Mouse (Mus musculus) forebrain, embryonic 10.5 days (tissue): ENCODE data around the gene Art1. TPM values are rescaled to one million over a fixed set of nuclear protein-coding genes. Genes with fewer than 3 reads are reported as not detected.

Experiments
- DNase-seq: peaks from one replicate; pipeline ENCODE4 v3.0.0-alpha.2; 2017; ENCODE audit warnings: low spot score; ENCODE audit errors: extremely low spot score
- H3K27ac ChIP-seq: fragments of 300-500 bp; sonication (generic); 2 replicates; pipeline ENCODE4 v1.5.1; 2016; ENCODE audit warnings: mild to moderate bottlenecking
- H3K27me3 ChIP-seq: fragments of 300-500 bp; sonication (generic); 2 replicates; pipeline ENCODE4 v1.6.1; 2016; ENCODE audit warnings: mild to moderate bottlenecking; ENCODE audit not compliant: poor library complexity, severe bottlenecking
- H3K36me3 ChIP-seq: fragments of 300-500 bp; sonication (generic); replicated peaks from 2 replicates; pipeline ENCODE4 v1.6.1; 2016; ENCODE audit warnings: mild to moderate bottlenecking, moderate library complexity
- H3K4me1 ChIP-seq: fragments of 300-500 bp; sonication (generic); 2 replicates; pipeline ENCODE4 v1.6.1; 2016
- H3K4me3 ChIP-seq: fragments of 300-500 bp; sonication (generic); 2 replicates; pipeline ENCODE4 v1.5.1; 2016; ENCODE audit warnings: mild to moderate bottlenecking, moderate library complexity
- H3K9me3 ChIP-seq: fragments of 300-500 bp; sonication (generic); 2 replicates; pipeline ENCODE4 v1.6.1; 2016; ENCODE audit warnings: mild to moderate bottlenecking, moderate library complexity
- WGBS: fragments of 180-500 bp; shearing (Covaris S2); methylation state at CpG from one replicate; pipeline ENCODE4 v1.1.7; 2016; 5-methylcytosine and 5-hydroxymethylcytosine counted together
- polyA plus RNA-seq: library from polyadenylated mRNA; unstranded; fragments of >200 nt; fragmentation: Nextera tagmentation; extraction: Ambion mirVana; gene quantifications from 2 replicates; pipeline ENCODE4 v1.2.1, GENCODE M21; 2016

Art1 gene
- polyA plus RNA-seq = 0.57 and 1.3 TPM in 2 replicates

DNA sequence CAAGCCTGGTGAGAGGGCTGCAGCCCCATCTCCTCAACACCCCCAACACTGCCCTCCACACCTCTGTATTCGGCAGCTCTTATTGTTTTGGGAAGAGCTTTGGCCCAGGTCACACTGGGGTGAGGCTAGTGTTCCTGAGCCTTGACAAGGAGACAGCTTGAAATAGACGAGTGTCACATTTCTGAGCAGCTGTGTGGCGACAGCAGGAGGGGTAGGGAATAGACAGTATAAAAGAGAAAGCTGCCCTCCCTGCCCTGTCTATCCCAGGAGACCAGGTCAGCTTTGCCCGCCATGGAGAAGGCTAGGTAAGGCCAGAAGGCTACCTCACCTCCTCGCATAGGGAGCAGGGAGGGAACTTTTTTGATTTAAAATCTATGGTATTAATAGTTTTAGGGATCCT lies at the start of gene Art1:
Gene Art1 (plus strand): TSS at position 257 of the 400 bp plus-strand sequence.
- Histone ChIP-seq H3K9me3 (no peaks in the 10 kb centered on the region), H3K27me3 (peaks cover 26% of the 10 kb centered on the region), H3K27ac (peak within 1 kb of the TSS; percentile 79), H3K36me3 (no peaks in the 10 kb centered on the region; the same call in 1 of the 2 replicates), H3K4me3 (peak within 1 kb of the TSS; percentile 50; the same call in 1 of the 2 replicates), H3K4me1 (peaks cover 47% of the 10 kb centered on the region)
- WGBS = 41% methylated on average over 5 of the region's 5 CpGs
- no peak for DNase-seq

DNA sequence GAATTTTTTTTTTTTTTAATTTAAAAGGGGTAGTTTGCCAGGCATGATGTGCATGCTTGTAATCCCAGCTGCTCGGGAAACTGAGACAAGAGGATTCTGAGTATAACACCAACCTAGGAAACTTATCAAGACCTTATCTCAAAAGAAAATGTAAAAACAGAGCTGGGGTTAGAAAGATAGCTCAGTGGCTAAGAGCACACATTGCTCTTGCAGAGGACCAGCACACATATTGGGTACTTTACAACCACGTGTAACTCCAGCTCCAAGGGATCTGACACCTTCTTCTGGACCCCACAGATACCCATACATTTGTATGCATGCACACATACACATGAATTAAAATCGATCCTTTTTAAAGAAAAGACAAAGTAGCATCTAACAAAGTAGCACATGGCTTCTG lies 40.2 kb upstream of the Art1 start:
- Histone ChIP-seq H3K27me3 (no peaks in the 10 kb centered on the region), H3K27ac (no peak overlapping the region), H3K36me3 (peaks cover 57% of the 10 kb centered on the region), H3K4me3 (no peak overlapping the region), H3K4me1 (peaks cover 20% of the 10 kb centered on the region), H3K9me3 (no peaks in the 10 kb centered on the region)
- WGBS = 89% methylated on average over 3 of the region's 3 CpGs
- no peak for DNase-seq

DNA sequence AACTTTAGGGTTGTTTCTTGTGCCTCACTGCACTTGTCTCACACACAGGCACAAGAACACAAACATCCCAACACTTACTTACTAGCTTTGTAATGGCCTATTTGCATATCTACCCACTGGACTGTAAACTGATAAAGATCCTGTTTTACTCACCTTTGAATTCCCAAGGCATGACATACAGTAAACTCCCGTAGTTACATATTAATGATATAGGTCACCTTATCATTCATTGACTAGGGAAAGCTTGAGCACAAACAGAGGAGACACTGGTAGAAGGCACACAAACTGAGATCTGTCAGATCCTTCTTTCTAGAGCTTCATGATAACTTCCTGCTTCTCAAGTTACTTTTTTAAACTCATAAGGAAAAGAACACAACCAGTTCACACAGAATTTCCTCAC lies 39.3 kb upstream of the Art1 start:
- WGBS = 100% methylated on average over 1 of the region's 1 CpGs
- DNase-seq = no peak
- Histone ChIP-seq H3K4me1 (peaks cover 25% of the 10 kb centered on the region), H3K9me3 (no peaks in the 10 kb centered on the region), H3K27me3 (no peaks in the 10 kb centered on the region), H3K27ac (no peak overlapping the region), H3K4me3 (no peak overlapping the region), H3K36me3 (peaks cover 51% of the 10 kb centered on the region)

DNA sequence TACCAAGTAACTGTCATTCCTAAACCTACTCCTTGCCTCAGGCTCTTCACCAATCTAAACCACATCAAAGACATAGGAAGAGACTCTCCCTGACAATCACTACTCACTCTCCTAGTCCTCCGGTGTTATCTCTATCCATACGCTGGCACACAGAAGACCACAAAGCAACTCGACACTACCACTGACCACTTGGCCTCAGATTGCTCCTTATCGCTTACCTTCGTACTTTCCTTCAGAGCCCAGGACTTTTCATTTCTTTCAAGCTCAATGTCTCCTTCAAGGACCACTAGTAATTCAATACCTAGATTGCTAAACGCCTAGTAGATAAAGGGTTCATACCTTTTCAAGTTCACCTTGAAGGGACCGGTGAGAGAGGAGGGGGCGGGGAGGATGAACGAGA lies 37.7 kb upstream of the Art1 start:
- no peaks in the 10 kb centered on the region for H3K9me3 ChIP-seq
- 93% methylated on average over 9 of the region's 9 CpGs for WGBS
- H3K36me3 ChIP-seq = peaks cover 50% of the 10 kb centered on the region

GRCm38 (mm10) chr7:102064655-102065045 lies 36.9 kb upstream of the Art1 start:
- Histone ChIP-seq H3K27ac (peak overlapping the region; percentile 93), H3K4me1 (peaks cover 25% of the 10 kb centered on the region), H3K36me3 (peaks cover 47% of the 10 kb centered on the region), H3K4me3 (peak overlapping the region; percentile 69), H3K9me3 (no peaks in the 10 kb centered on the region), H3K27me3 (no peaks in the 10 kb centered on the region)
- 1% methylated on average over 9 of the region's 9 CpGs for WGBS
- no peak for DNase-seq

More for the DNA sequence above, 37.7 kb upstream of the Art1 start:
- H3K27ac ChIP-seq = no peak overlapping the region
- H3K4me3 ChIP-seq = peak overlapping the region; percentile 69
- no peak for DNase-seq
- no peaks in the 10 kb centered on the region for H3K27me3 ChIP-seq
- peaks cover 25% of the 10 kb centered on the region for H3K4me1 ChIP-seq

DNA sequence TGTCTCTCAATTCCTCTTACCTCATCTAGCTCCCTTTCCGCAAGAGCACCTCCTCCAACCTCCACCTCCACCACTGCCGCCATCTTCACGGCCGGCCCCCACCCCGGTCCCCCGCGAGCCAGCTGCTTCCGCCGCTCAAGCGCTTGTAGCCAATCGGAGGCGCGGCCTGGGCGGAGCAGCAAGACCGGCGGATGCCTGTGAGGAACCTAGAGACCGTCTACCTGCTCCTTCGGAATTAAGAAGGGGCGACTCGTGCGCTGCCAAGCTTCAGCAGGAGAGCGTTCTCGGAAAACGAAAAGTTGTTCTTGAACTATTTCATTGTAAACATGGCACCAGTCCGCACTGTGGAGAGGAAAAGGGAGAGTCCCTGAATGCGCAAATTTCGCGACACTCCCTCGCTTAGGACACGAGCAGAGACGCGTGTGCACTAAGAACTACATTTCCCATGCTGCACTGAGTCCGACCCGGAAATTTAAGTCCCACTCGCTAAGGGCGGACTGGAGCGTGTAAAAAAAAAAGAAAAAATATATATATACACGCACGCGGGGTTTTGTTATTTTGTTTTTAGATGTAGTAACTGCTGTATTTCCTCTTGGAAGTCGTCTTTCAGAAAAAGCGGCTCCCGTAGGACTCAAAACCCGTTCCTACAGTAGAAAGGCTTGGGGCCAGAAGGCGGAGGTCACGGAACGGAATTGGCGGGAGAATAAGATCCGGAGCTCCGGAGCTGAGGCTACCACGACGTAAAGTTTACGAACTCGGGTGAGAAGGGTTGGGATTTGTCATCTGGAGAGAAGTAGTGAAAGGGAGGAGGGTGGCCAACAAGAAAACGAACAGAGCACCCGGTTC lies 36.3 kb upstream of the Art1 start, which contains the start of the genes Rnf121, Xndc1 and Xntrpc:
Gene Rnf121 (minus strand): TSS at position 424 of the 846 bp plus-strand sequence.
Gene Xndc1 (plus strand): TSS at position 466 of the 846 bp plus-strand sequence.
Gene Xntrpc (plus strand): TSS at position 668 of the 846 bp plus-strand sequence.
- peak within 1 kb of the TSS; percentile 69 for H3K4me3 ChIP-seq
- WGBS = under 1% methylated on average over 56 of the region's 56 CpGs
- H3K4me1 ChIP-seq = peaks cover 25% of the 10 kb centered on the region

GRCm38 (mm10) chr7:102066363-102066762 lies 35.2 kb upstream of the Art1 start:
- H3K27ac ChIP-seq = peak overlapping the region; percentile 93
- 89% methylated on average over 6 of the region's 6 CpGs for WGBS

More for the DNA sequence above, 36.3 kb upstream of the Art1 start, which contains the start of the genes Rnf121, Xndc1 and Xntrpc:
- DNase-seq = peak; percentile 94
- no peaks in the 10 kb centered on the region for H3K27me3 ChIP-seq
- H3K9me3 ChIP-seq = no peaks in the 10 kb centered on the region
- peaks cover 47% of the 10 kb centered on the region for H3K36me3 ChIP-seq
- peak within 1 kb of the TSS; percentile 93 for H3K27ac ChIP-seq

DNA sequence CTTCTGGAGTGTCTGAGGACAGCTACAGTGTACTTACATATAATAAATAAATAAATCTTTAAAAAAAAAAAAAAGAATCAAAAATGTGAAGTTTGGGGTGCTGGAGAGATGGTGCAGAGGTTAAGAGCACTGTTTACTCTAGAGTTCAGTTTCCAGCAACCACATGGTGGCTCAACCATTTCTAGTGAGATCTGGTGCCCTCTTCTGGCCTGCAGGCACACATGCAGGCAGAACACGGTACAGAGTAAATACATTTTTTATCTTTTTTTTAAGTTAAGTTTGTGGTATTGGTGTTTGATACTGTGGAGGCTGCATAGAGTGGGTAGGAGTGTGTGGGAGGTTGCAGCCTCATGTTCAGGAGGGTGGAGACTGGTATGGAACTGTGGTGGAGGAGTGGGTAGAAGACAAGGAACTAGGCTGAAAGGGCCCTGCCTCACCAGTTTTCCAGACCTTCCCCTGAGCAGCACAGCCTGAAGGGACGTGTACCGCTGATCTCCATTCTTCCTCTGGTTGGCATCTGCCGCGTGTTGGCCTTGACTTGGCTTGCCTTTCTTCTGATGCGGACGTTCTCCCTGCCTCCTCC lies 24.7 kb upstream of the Art1 start:
- Histone ChIP-seq H3K9me3 (no peaks in the 10 kb centered on the region), H3K4me3 (no peak overlapping the region), H3K36me3 (peaks cover 98% of the 10 kb centered on the region), H3K27ac (no peak overlapping the region), H3K27me3 (no peaks in the 10 kb centered on the region), H3K4me1 (no peaks in the 10 kb centered on the region)
- no peak for DNase-seq
- WGBS = 86% methylated on average over 7 of the region's 7 CpGs

More at GRCm38 (mm10) chr7:102066363-102066762, 35.2 kb upstream of the Art1 start:
- H3K4me3 ChIP-seq = peak overlapping the region; percentile 69
- no peak for DNase-seq
- no peaks in the 10 kb centered on the region for H3K9me3 ChIP-seq
- peaks cover 25% of the 10 kb centered on the region for H3K4me1 ChIP-seq
- H3K27me3 ChIP-seq = no peaks in the 10 kb centered on the region
- peaks cover 45% of the 10 kb centered on the region for H3K36me3 ChIP-seq

GRCm38 (mm10) chr7:102078517-102078916 lies 23.0 kb upstream of the Art1 start:
- H3K27ac ChIP-seq = no peak overlapping the region
- DNase-seq = no peak
- no peaks in the 10 kb centered on the region for H3K27me3 ChIP-seq
- H3K4me3 ChIP-seq = no peak overlapping the region
- H3K9me3 ChIP-seq = no peaks in the 10 kb centered on the region
- no peaks in the 10 kb centered on the region for H3K4me1 ChIP-seq
- peaks cover 98% of the 10 kb centered on the region for H3K36me3 ChIP-seq
- 83% methylated on average over 7 of the region's 7 CpGs for WGBS

- DNase-seq = no peak
- H3K4me1 ChIP-seq = no peaks in the 10 kb centered on the region
- H3K4me3 ChIP-seq = no peak overlapping the region
- peaks cover 98% of the 10 kb centered on the region for H3K36me3 ChIP-seq
- H3K9me3 ChIP-seq = no peaks in the 10 kb centered on the region
- 91% methylated on average over 8 of the region's 8 CpGs for WGBS
- H3K27me3 ChIP-seq = no peaks in the 10 kb centered on the region
- H3K27ac ChIP-seq = no peak overlapping the region
These were observed 21.2 kb upstream of the Art1 start for GRCm38 (mm10) chr7:102080311-102080710.

- DNase-seq = no peak
- Histone ChIP-seq H3K36me3 (peaks cover 99% of the 10 kb centered on the region), H3K4me3 (no peak overlapping the region), H3K27ac (no peak overlapping the region), H3K9me3 (no peaks in the 10 kb centered on the region), H3K27me3 (no peaks in the 10 kb centered on the region), H3K4me1 (no peaks in the 10 kb centered on the region)
- over 99% methylated on average over 5 of the region's 5 CpGs for WGBS
These were observed 19.8 kb upstream of the Art1 start for GRCm38 (mm10) chr7:102081784-102082183.

- no peak within 1 kb of the TSS for H3K4me3 ChIP-seq
- no peaks in the 10 kb centered on the region for H3K9me3 ChIP-seq
- DNase-seq = no peak
- no peaks in the 10 kb centered on the region for H3K27me3 ChIP-seq
- WGBS = 83% methylated on average over 5 of the region's 5 CpGs
- H3K4me1 ChIP-seq = no peaks in the 10 kb centered on the region
- peaks cover 99% of the 10 kb centered on the region for H3K36me3 ChIP-seq
- H3K27ac ChIP-seq = no peak within 1 kb of the TSS
These were observed 18.7 kb upstream of the Art1 start, which contains the start of gene Trpc2 for GRCm38 (mm10) chr7:102082816-102083215. Trpc2 (plus strand) TSS chr7:102083116.
